Mouse (Mus musculus) midbrain, embryonic 16.5 days (tissue): ENCODE measurements at regions not wholly inside any gene's neighbourhood (a gene's known extent, or its start where the extent isn't known, plus 50 kb on each side); places are given as distances from the start of the nearest gene placed in this dataset.

Experiments used
- ATAC-seq: fragments of 200-750 bp; cut with Nextera tagmentation; 2 replicates; pipeline ENCODE4 v1.8.0; 2017; ENCODE audit warnings: moderate TSS enrichment
- H3K27ac ChIP-seq: fragments of 300-500 bp; sonication (generic); 2 replicates; pipeline ENCODE4 v1.5.1; 2014; ENCODE audit warnings: mild to moderate bottlenecking, low read length, mixed read lengths
- H3K27me3 ChIP-seq: fragments of 300-500 bp; sonication (generic); 2 replicates; pipeline ENCODE4 v1.6.1; 2014; ENCODE audit warnings: low read depth, low read length, mixed read lengths; ENCODE audit not compliant: control insufficient read depth, insufficient read depth
- H3K36me3 ChIP-seq: fragments of 300-500 bp; sonication (generic); 2 replicates; pipeline ENCODE4 v1.6.1; 2014; ENCODE audit warnings: mild to moderate bottlenecking, low read length, moderate library complexity, mixed read lengths; ENCODE audit not compliant: control insufficient read depth, insufficient read depth
- H3K4me1 ChIP-seq: fragments of 300-500 bp; sonication (generic); 2 replicates; pipeline ENCODE4 v1.6.1; 2014; ENCODE audit warnings: mild to moderate bottlenecking, low read length, mixed read lengths; ENCODE audit not compliant: control insufficient read depth, insufficient read depth
- H3K4me2 ChIP-seq: fragments of 300-500 bp; sonication (generic); 2 replicates; pipeline ENCODE4 v1.6.1; 2014; ENCODE audit warnings: mild to moderate bottlenecking, low read length, mixed read lengths
- H3K4me3 ChIP-seq: fragments of 300-500 bp; sonication (generic); 2 replicates; pipeline ENCODE4 v1.5.1; 2014; ENCODE audit warnings: low read depth, mild to moderate bottlenecking, low read length, moderate library complexity, mixed read lengths
- H3K9ac ChIP-seq: fragments of 300-500 bp; sonication (generic); 2 replicates; pipeline ENCODE4 v1.6.1; 2014; ENCODE audit warnings: low read depth, low read length, mixed read lengths
- H3K9me3 ChIP-seq: fragments of 300-500 bp; sonication (generic); replicated peaks from 2 replicates; pipeline ENCODE4 v1.6.1; 2014; ENCODE audit warnings: mild to moderate bottlenecking, low read length, mixed read lengths; ENCODE audit not compliant: control insufficient read depth, poor library complexity, severe bottlenecking
- WGBS: fragments of 180-500 bp; shearing (Covaris S2); extraction: QIAGEN DNeasy Blood & Tissue Kit; methylation state at CpG from one replicate; pipeline ENCODE4 v1.1.7; 2014; 5-methylcytosine and 5-hydroxymethylcytosine counted together

GRCm38 (mm10) chr14:110043211-110043610, 711.7 kb downstream of the Slitrk6 start:
- H3K4me3 ChIP-seq: no peak overlapping the region
- H3K9me3 ChIP-seq: no peaks in the 10 kb centered on the region
- H3K27me3 ChIP-seq: no peaks in the 10 kb centered on the region
- H3K4me1 ChIP-seq: no peaks in the 10 kb centered on the region
- H3K27ac ChIP-seq: no peak overlapping the region
- H3K4me2 ChIP-seq: no peak overlapping the region
- H3K36me3 ChIP-seq: no peaks in the 10 kb centered on the region
- H3K9ac ChIP-seq: no peak overlapping the region
- ATAC-seq: no peak

DNA sequence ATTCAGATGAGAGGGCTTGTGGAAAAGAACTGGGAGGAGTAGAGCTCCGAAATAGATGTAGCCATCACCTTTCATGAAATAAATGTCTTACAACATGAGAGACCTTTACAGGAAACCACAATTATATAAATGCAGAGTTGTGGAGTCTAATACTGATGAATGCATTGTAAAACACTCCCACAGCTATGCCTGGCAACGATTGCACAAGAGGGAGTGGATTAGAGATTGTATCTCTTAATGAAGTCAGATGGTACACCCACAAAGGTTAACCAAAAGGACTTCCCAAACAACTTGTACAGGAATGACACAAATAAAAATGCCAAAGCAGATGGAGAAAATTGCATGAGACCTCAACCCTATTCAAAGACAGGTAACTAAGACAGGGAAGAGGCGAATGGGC, 733.1 kb downstream of the Slitrk6 start:
- 84% methylated on average over 3 of the region's 3 CpGs for WGBS
- H3K27ac ChIP-seq: no peak overlapping the region
- no peaks in the 10 kb centered on the region for H3K9me3 ChIP-seq
- H3K36me3 ChIP-seq: no peaks in the 10 kb centered on the region
- no peak overlapping the region for H3K4me2 ChIP-seq
- H3K9ac ChIP-seq: no peak overlapping the region
- H3K4me1 ChIP-seq: no peaks in the 10 kb centered on the region
- no peak for ATAC-seq
- H3K4me3 ChIP-seq: no peak overlapping the region
- H3K27me3 ChIP-seq: no peaks in the 10 kb centered on the region

DNA sequence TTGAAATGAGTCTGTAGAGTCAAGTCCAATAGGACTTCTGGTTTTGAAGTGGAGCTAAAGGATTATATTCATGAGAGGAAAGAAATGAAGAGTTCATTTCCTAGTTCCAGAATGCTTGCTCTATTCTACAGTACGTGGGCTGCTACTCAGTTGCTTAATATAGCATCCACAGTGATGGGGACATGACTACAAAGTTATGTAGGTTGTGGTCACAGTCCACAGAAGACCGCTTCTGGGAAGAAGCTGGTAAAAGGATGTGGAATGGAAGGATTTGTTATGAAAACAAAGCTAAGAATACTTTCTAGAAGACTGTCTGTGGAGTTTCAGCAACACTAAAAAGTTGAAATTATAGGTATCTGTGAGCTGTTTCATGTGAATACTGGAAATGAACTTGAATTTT, 739.8 kb downstream of the Slitrk6 start:
- Histone ChIP-seq H3K9me3 (no peaks in the 10 kb centered on the region), H3K9ac (no peak overlapping the region), H3K4me2 (no peak overlapping the region), H3K27me3 (no peaks in the 10 kb centered on the region), H3K4me1 (no peaks in the 10 kb centered on the region), H3K4me3 (no peak overlapping the region), H3K36me3 (no peaks in the 10 kb centered on the region), H3K27ac (no peak overlapping the region)
- ATAC-seq: no peak
- WGBS: 77% methylated on average over 2 of the region's 2 CpGs

DNA sequence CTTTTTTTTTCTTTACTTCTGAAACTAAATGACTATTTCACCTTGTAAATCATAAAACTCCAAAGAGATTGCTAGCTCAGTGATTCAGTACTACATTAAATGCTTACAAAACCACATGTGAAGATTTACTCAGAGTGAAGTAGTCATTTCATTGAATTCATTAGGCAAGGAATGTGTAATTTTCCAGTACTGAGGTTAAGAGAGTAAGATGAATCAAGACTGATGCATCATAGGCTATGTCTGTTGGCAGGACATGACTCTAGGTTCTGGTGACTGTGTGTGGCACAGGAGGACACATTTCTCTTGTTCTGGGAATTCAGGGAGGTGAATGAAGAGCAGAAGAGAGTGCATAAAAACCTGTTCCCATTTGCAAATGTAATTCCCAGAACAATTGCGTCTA, 741.7 kb downstream of the Slitrk6 start:
- 88% methylated on average over 1 of the region's 1 CpGs for WGBS
- H3K4me2 ChIP-seq: no peak overlapping the region
- ATAC-seq: no peak

GRCm38 (mm10) chr14:110007159-110007558, 747.8 kb downstream of the Slitrk6 start:
- H3K4me1 ChIP-seq: no peaks in the 10 kb centered on the region
- no peaks in the 10 kb centered on the region for H3K27me3 ChIP-seq
- no peak overlapping the region for H3K9ac ChIP-seq
- no peak for ATAC-seq
- no peak overlapping the region for H3K4me3 ChIP-seq
- 86% methylated on average over 6 of the region's 6 CpGs for WGBS
- H3K9me3 ChIP-seq: no peaks in the 10 kb centered on the region
- no peaks in the 10 kb centered on the region for H3K36me3 ChIP-seq
- H3K27ac ChIP-seq: no peak overlapping the region
- no peak overlapping the region for H3K4me2 ChIP-seq

More for the DNA sequence above, 741.7 kb downstream of the Slitrk6 start:
- Histone ChIP-seq H3K9ac (no peak overlapping the region), H3K36me3 (no peaks in the 10 kb centered on the region), H3K9me3 (no peaks in the 10 kb centered on the region), H3K4me3 (no peak overlapping the region), H3K27me3 (no peaks in the 10 kb centered on the region), H3K4me1 (no peaks in the 10 kb centered on the region), H3K27ac (no peak overlapping the region)

- no peak overlapping the region for H3K4me3 ChIP-seq
- H3K4me2 ChIP-seq: no peak overlapping the region
- H3K9me3 ChIP-seq: no peaks in the 10 kb centered on the region
- H3K36me3 ChIP-seq: no peaks in the 10 kb centered on the region
- H3K9ac ChIP-seq: no peak overlapping the region
- H3K27me3 ChIP-seq: no peaks in the 10 kb centered on the region
- ATAC-seq: no peak
- 57% methylated on average over 4 of the region's 4 CpGs for WGBS
- no peaks in the 10 kb centered on the region for H3K4me1 ChIP-seq
- no peak overlapping the region for H3K27ac ChIP-seq
Measured at GRCm38 (mm10) chr14:109985026-109985425, 769.9 kb downstream of the Slitrk6 start.

DNA sequence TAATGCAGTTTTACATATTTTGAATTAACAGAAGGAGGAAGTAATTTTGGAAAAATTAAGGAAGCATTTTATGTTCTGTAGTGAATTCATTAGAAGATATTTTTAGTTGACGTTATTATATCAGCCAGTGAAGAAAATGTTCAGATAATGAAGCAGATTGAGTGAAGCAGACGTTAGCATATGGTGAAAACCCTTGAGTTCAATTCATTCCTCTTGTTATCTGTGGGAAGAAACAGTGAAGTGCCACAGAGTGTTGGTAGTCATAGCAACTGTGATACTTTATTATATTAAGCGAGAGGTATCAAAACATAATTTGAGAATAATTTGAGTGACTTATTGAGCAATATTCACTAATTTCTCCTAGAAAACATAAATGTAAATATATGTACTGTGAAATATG, 796.9 kb downstream of the Slitrk6 start:
- H3K9ac ChIP-seq: no peak overlapping the region
- 59% methylated on average over 3 of the region's 3 CpGs for WGBS
- no peak overlapping the region for H3K27ac ChIP-seq
- H3K4me1 ChIP-seq: no peaks in the 10 kb centered on the region
- H3K27me3 ChIP-seq: no peaks in the 10 kb centered on the region
- H3K4me2 ChIP-seq: no peak overlapping the region
- no peaks in the 10 kb centered on the region for H3K9me3 ChIP-seq
- no peaks in the 10 kb centered on the region for H3K36me3 ChIP-seq
- no peak overlapping the region for H3K4me3 ChIP-seq
- ATAC-seq: 0 out of 2 replicates have a peak, but pooled peaks have one; percentile 51

- Histone ChIP-seq H3K9me3 (no peaks in the 10 kb centered on the region), H3K27me3 (no peaks in the 10 kb centered on the region), H3K4me3 (no peak overlapping the region), H3K36me3 (no peaks in the 10 kb centered on the region), H3K4me2 (no peak overlapping the region), H3K4me1 (no peaks in the 10 kb centered on the region), H3K27ac (no peak overlapping the region), H3K9ac (no peak overlapping the region)
- ATAC-seq: peak; percentile 82
- 47% methylated on average over 4 of the region's 4 CpGs for WGBS
Measured at GRCm38 (mm10) chr14:109941944-109942343, 813.0 kb downstream of the Slitrk6 start.

- WGBS: 88% methylated on average over 1 of the region's 1 CpGs
- Histone ChIP-seq H3K4me3 (no peak overlapping the region), H3K4me1 (no peaks in the 10 kb centered on the region), H3K4me2 (no peak overlapping the region), H3K9me3 (no peaks in the 10 kb centered on the region), H3K36me3 (no peaks in the 10 kb centered on the region), H3K27me3 (no peaks in the 10 kb centered on the region), H3K9ac (no peak overlapping the region), H3K27ac (peak overlapping the region; percentile 71)
- ATAC-seq: no peak
Measured at GRCm38 (mm10) chr14:109941162-109941561, 813.8 kb downstream of the Slitrk6 start.

DNA sequence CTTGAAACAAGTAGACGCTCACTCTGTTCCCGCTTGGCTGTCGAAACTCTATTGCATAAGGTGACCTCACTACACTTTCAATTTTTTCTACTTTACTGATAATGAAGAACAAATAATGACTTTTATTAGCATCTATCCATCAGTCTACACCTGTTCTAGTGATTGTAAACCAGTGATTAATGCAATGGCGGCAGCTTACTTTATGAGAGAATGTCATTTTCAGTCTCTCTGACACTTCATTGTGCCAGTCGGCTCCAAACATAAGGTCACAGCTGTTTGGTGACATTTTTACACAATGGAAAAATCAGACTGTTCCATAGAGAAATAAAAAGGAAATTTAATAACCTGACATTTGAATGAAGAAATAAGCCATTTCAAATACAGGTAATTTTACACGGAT, 817.5 kb downstream of the Slitrk6 start:
- Histone ChIP-seq H3K27ac (no peak overlapping the region), H3K9me3 (no peaks in the 10 kb centered on the region), H3K9ac (no peak overlapping the region), H3K4me1 (no peaks in the 10 kb centered on the region), H3K27me3 (no peaks in the 10 kb centered on the region), H3K4me2 (no peak overlapping the region), H3K4me3 (no peak overlapping the region), H3K36me3 (no peaks in the 10 kb centered on the region)
- 84% methylated on average over 6 of the region's 6 CpGs for WGBS
- ATAC-seq: no peak
